Mouse (Mus musculus) telencephalon, adult 2 months (tissue): Measurements from ENCODE around the gene Nono.

Experiments
- DNase-seq: peaks from one replicate; pipeline ENCODE4 v3.0.0-alpha.2; 2011; ENCODE audit warnings: low read depth, low spot score

Nono gene

GRCm38 (mm10) chrX:101481604-101482350 lies 52.7 kb downstream of the Nono start:
- DNase-seq = no peak

DNA sequence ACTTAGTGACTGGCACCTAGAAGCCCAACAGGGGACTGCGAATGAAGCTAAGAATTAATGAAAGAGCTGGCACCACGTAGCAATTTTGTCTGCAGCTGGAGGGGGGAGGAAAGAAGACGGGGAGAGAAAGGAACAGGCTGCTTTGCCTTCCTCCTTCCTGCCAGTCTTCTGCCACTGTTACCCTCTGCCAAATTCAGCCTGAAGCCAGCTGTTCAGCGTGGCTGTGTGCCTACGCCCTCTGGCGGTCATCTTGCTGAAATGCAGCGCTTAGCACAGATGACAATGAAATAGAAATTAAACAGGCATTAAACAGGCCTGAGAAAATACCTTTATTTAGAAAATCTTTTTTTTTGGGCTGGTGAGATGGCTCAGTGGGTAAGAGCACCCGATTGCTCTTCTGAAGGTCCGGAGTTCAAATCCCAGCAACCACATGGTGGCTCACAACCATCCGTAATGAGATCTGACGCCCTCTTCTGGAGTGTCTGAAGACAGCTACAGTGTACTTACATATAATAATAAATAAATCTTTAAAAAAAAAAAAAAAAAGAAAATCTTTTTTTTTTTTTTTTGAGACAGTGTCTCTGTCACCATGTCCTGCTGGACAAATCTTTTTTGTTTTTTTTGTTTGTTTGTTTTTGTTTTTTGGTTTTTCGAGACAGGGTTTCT lies 57.5 kb downstream of the Nono start:
- DNase-seq = peak; percentile 28
